Mouse (Mus musculus): ENCODE data around the gene Cabp1.

The Cabp1 gene

GRCm38 (mm10) chr5:115208601-115209000 is 14.4 kb upstream of the Cabp1 start:
- no peak for DNase-seq (ENCODE audit: low spot score)

GRCm38 (mm10) chr5:115207892-115208291 is 13.7 kb upstream of the Cabp1 start:
- no peak for DNase-seq (ENCODE audit: low spot score)

GRCm38 (mm10) chr5:115207244-115207643 is 13.1 kb upstream of the Cabp1 start:
- DNase-seq (ENCODE audit: low spot score), result no peak

- peak; percentile 55 for DNase-seq (ENCODE audit: low spot score)
Measured at GRCm38 (mm10) chr5:115204562-115205311, 10.6 kb upstream of the Cabp1 start.

- no peak for DNase-seq (ENCODE audit: low spot score)
Measured at GRCm38 (mm10) chr5:115203735-115204561, 9.8 kb upstream of the Cabp1 start.

GRCm38 (mm10) chr5:115194626-115195221 is 543 bp upstream of the Cabp1 start:
- DNase-seq (ENCODE audit: low spot score), result no peak

GRCm38 (mm10) chr5:115193226-115193625 is 955 bp downstream of the Cabp1 start:
- peak; percentile 91 for DNase-seq (ENCODE audit: low spot score)

- no peak for DNase-seq (ENCODE audit: low spot score)
Measured at GRCm38 (mm10) chr5:115192828-115193195, 1.4 kb downstream of the Cabp1 start.

- DNase-seq (ENCODE audit: low spot score), result peak; percentile 74
Measured at GRCm38 (mm10) chr5:115191880-115192827, 2.0 kb downstream of the Cabp1 start.

- DNase-seq (ENCODE audit: low spot score), result no peak
Measured at GRCm38 (mm10) chr5:115190081-115190480, 4.1 kb downstream of the Cabp1 start.

- peak; percentile 70 for DNase-seq (ENCODE audit: low spot score)
Measured at GRCm38 (mm10) chr5:115188824-115189223, 5.4 kb downstream of the Cabp1 start.

- DNase-seq (ENCODE audit: low spot score), result peak; percentile 96
Measured at GRCm38 (mm10) chr5:115187188-115188131, 6.7 kb downstream of the Cabp1 start.

- DNase-seq (ENCODE audit: low spot score), result no peak
Measured at GRCm38 (mm10) chr5:115186371-115187073, 7.7 kb downstream of the Cabp1 start.

- DNase-seq (ENCODE audit: low spot score), result peak; percentile 88
Measured at GRCm38 (mm10) chr5:115184726-115185125, 9.5 kb downstream of the Cabp1 start.

- no peak for DNase-seq (ENCODE audit: low spot score)
Measured at GRCm38 (mm10) chr5:115183482-115183881, 10.7 kb downstream of the Cabp1 start.

GRCm38 (mm10) chr5:115182925-115183324 is 11.3 kb downstream of the Cabp1 start:
- no peak for DNase-seq (ENCODE audit: low spot score)

- DNase-seq (ENCODE audit: low spot score), result peak; percentile 81
Measured at GRCm38 (mm10) chr5:115181248-115181940, 12.8 kb downstream of the Cabp1 start.

GRCm38 (mm10) chr5:115179596-115179995 is 14.6 kb downstream of the Cabp1 start:
- no peak for DNase-seq (ENCODE audit: low spot score)

- no peak for DNase-seq (ENCODE audit: low spot score)
Measured at GRCm38 (mm10) chr5:115177866-115178265, 16.3 kb downstream of the Cabp1 start.
